Mouse (Mus musculus) frontal cortex, postnatal 25 days (tissue): ENCODE measurements at regions not wholly inside any gene's neighbourhood (a gene's known extent, or its start where the extent isn't known, plus 50 kb on each side); places are given as distances from the start of the nearest gene placed in this dataset.
A peak's percentile ranks its signal among the peaks of the same experiment; 100 is the strongest.
"Not testable (repeated sequence)": the region's sequence is repeated elsewhere in the genome, so short reads cannot be mapped to it uniquely, and the experiment has no call there.

Experiments
- DNase-seq, 2 experiments: peaks; one replicate each; pipeline ENCODE4 v3.0.0; 2022; ENCODE audit warnings: low spot score in 2 of 2

GRCm38 (mm10) chr12:6638761-6639281 lies 1263.3 kb upstream of the Klhl29 start:
- DNase-seq: peak; percentile 44 to 52

DNA sequence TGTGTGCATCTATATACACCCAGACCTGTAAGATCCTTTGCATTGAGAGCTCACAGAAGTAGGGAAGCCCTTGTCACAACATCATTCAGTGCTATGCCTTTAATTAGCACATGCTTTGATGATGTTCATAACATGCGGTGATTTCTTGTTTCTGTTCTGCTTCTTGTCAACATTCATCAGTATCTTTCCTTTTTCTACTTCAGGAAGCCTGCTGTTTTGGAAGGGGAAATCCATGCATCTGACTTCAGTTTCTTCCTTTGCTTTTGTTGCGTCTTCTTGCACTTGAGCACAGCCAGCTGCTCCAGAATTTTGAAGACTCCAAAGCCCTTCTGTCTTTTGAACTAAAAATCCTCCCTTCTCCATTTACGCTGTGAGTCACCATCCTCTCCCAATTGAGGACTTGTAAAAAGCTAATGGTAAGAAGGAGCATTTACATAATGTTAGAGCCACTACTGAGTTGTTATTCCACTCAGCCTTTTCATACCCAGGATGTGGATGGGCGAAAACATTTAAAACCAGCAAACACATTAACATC lies 1262.4 kb upstream of the Klhl29 start:
- DNase-seq: peak in 1 of 2 experiments; percentile 4

DNA sequence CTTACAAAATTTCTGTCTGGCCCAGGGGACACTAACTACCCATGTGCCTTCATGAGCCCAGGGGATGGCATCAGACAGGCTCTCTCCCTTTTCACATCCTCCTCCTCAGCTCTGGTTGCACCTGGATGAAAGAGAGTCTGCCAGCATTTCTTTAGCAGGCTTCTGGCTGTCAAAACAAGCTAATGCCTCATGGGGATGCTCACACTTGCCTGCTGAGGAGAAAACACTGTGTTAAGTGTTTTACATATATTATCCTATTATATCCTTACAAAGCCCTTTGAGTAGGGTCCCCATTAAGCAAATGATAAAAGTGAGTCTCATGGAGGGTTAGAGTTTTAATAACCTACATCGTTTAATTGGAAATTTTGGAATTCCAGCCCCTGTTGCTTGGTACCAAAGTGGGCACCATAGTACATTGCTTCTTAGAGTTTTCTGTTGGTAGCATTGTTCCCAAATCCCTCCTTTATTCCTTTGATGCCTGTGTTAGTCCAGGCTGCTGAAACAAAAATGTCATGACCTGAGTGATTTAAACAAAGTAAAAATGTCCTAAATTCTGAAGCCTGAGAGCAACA lies 1247.2 kb upstream of the Klhl29 start:
- no peak for DNase-seq

DNA sequence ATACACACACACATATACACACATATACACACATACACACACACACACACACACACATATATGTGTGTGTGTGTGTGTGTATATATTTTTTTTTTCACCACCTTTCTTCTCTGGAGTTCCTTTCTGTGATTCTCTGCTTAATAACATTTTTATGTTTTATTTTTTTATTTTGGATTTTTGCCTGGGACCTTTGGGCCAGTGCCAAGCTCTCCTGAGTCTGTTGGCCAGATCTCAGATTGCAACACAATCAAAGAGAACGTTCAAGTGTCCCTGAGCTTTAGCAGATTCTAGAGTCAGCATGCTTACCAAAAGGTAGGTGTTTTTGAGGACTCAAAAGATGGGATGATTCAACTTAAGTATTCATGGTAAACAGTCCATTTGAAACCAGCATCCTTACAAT lies 1225.6 kb upstream of the Klhl29 start:
- DNase-seq: no peak

- not testable (repeated sequence) for DNase-seq
Observed at GRCm38 (mm10) chr12:6595484-6595883, 1220.0 kb upstream of the Klhl29 start.

DNA sequence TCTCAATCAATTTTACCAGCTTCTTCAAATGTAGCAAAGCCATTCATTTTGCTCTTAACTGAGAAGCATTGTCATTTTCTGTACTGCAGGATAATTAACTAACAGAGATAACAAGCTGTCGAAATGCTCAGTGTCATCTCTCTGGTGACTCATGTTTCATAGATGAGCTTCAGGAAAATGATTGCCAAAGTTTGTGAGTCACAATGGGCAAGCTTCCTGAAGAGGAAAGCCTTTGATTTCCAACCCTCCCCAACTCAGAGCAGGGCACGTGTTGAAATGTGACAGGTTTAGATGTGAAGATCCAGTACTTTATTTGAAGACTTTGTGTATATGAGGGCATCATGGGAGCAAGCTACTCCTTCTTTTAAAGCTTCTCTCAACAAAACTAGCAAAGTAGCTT lies 1214.7 kb upstream of the Klhl29 start:
- no peak for DNase-seq

GRCm38 (mm10) chr12:6588031-6588701 lies 1212.7 kb upstream of the Klhl29 start:
- no peak for DNase-seq

DNA sequence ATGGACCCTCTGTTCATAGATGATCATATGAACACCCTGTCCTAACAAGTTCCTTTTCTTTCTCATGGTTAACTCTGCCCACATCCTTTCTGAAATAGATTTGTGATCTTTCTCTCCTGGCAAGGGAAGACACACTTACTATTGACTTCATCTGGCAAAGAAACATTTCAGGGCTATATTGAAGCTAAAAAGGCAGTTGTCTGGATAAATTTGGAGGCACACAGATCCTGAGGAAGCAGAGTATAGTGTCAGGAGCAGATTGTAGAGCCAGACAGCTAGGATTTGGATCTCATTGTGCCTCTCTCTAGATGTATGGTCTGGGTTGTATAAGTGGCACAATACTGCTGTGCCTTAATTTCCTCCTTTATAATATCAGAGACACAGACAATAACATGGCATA lies 1204.7 kb upstream of the Klhl29 start:
- no peak for DNase-seq

GRCm38 (mm10) chr12:6576866-6577360 lies 1201.4 kb upstream of the Klhl29 start:
- no peak for DNase-seq
